Mouse (Mus musculus): Measurements from ENCODE around the gene Fyb.

The Fyb gene

GRCm38 (mm10) chr15:6666072-6666471 lies 143.4 kb downstream of the Fyb start:
- no peak for DNase-seq

- DNase-seq, result no peak
Measured at GRCm38 (mm10) chr15:6668793-6669437, 146.3 kb downstream of the Fyb start.

- DNase-seq, result no peak
Measured at GRCm38 (mm10) chr15:6678479-6678878, 155.8 kb downstream of the Fyb start.

GRCm38 (mm10) chr15:6702164-6702563 lies 179.5 kb downstream of the Fyb start:
- peak; percentile 46 for DNase-seq

- peak; percentile 65 for DNase-seq
Measured at GRCm38 (mm10) chr15:6705351-6705901, 182.8 kb downstream of the Fyb start.

- DNase-seq, result peak; percentile 85
Measured at GRCm38 (mm10) chr15:6707551-6707935, 184.9 kb downstream of the Fyb start.

- DNase-seq, result peak; percentile 91
Measured at GRCm38 (mm10) chr15:6707936-6708525, 185.4 kb downstream of the Fyb start, which contains the start of gene Rictor. TSS of gene Rictor (plus strand) at chr15:6708379.

- peak; percentile 65 for DNase-seq
Measured at GRCm38 (mm10) chr15:6708526-6709441, 186.1 kb downstream of the Fyb start.

- no peak for DNase-seq
Measured at GRCm38 (mm10) chr15:6709618-6710017, 187.0 kb downstream of the Fyb start.

GRCm38 (mm10) chr15:6710341-6710740 lies 187.7 kb downstream of the Fyb start:
- no peak for DNase-seq

- DNase-seq, result no peak
Measured at GRCm38 (mm10) chr15:6711226-6711625, 188.6 kb downstream of the Fyb start.
